Mouse (Mus musculus) myocyte (in vitro differentiated cells): Measurements from ENCODE around the gene Rsad1.

Experiments used
- CEBPB ChIP-seq: IDR thresholded peaks from 2 replicates; pipeline ENCODE4 v1.6.1; 2011; ENCODE audit warnings: mild to moderate bottlenecking, moderate library complexity; ENCODE audit not compliant: poor library complexity, insufficient read depth, severe bottlenecking
- E2F4 ChIP-seq: IDR thresholded peaks from one replicate; pipeline ENCODE4 v1.6.1; 2011; ENCODE audit warnings: mild to moderate bottlenecking, control low read depth, moderate library complexity; ENCODE audit not compliant: insufficient read depth
- MAX ChIP-seq: IDR thresholded peaks from one replicate; pipeline ENCODE4 v1.6.1; 2011; ENCODE audit warnings: low read depth, mild to moderate bottlenecking, control low read depth
- MYOD1 ChIP-seq, 3 experiments: IDR thresholded peaks; one replicate each; pipeline ENCODE4 v1.6.1; 2011; ENCODE audit warnings: control low read depth in 2 of 3, low read depth in 2 of 3, mild to moderate bottlenecking in 2 of 3, moderate library complexity in 1 of 3; ENCODE audit not compliant: insufficient read length in 2 of 3, control insufficient read depth in 1 of 3
- POLR2A ChIP-seq: IDR thresholded peaks from one replicate; pipeline ENCODE4 v1.6.1; 2011; ENCODE audit warnings: low read depth, mild to moderate bottlenecking, control low read depth, moderate library complexity; ENCODE audit not compliant: insufficient read length
- POLR2AphosphoS2 ChIP-seq: IDR thresholded peaks from one replicate; pipeline ENCODE4 v1.6.1; 2011; ENCODE audit warnings: low read depth, control low read depth; ENCODE audit not compliant: insufficient read length
- REST ChIP-seq: IDR thresholded peaks from one replicate; pipeline ENCODE4 v1.6.1; 2011; ENCODE audit warnings: mild to moderate bottlenecking, control low read depth, moderate library complexity; ENCODE audit not compliant: insufficient read depth, insufficient read length
- SRF ChIP-seq: IDR thresholded peaks from one replicate; pipeline ENCODE4 v1.6.1; 2011; ENCODE audit warnings: low read depth; ENCODE audit not compliant: control insufficient read depth, insufficient read length
- TCF12 ChIP-seq: IDR thresholded peaks from one replicate; pipeline ENCODE4 v1.6.1; 2011; ENCODE audit warnings: mild to moderate bottlenecking, control low read depth; ENCODE audit not compliant: poor library complexity, insufficient read depth, severe bottlenecking
- USF1 ChIP-seq: IDR thresholded peaks from one replicate; pipeline ENCODE4 v1.6.1; 2011; ENCODE audit warnings: low read depth, mild to moderate bottlenecking, control low read depth, moderate library complexity

DNA sequence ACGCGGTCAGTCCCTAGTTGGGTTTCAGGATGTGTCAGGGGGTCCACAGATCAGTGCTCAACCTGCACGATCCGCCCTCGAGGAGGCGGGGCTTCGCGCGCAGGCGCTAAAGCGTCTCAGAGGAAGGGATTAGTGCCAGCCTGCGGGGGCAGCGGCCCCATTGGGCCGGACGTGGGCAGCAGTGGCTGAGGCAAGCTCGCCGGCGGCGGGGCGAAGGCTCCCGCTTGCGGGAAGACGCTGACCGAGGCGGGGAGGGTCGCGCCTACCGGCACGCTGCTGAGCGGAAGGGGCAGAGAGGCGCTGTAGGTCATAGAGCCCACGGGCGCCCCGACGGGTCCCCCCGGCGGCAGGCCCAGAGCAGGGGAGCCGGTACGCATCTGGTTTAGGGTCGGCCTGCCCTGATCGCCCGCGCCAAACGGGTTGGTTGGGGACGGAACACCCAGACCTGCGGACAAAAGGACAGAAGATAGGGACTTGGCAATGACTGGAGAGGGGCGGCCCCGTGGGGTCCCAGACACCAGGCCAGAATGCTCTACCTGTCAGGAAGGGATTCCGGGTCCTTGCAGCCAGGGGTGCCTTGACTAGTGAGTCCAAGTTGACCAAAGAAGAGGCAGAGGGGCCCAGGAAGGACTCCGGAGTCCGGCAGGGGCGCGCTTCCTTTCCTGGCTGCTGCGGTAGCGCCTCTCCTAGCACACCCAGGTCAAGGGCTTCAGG lies 57.9 kb downstream of the Rsad1 start:
- TF ChIP-seq POLR2A (no peak), USF1 (no peak), POLR2AphosphoS2 (no peak), MAX (no peak), SRF (no peak), CEBPB (no peak), REST (no peak), E2F4 (no peak), TCF12 (no peak), MYOD1 (IDR thresholded peaks at IDR 0.05; ENCODE audit: control insufficient read depth in 1 of 3, insufficient read length in 2 of 3, low read depth in 2 of 3) (no peak)
